Mouse (Mus musculus): ENCODE results near the gene Iqgap2. TPM values are rescaled to one million over a fixed set of nuclear protein-coding genes. Genes with fewer than 3 reads are reported as not detected.

The Iqgap2 gene
- polyA plus RNA-seq, 1 experiment, result 15.5 TPM

GRCm38 (mm10) chr13:95800925-95801324 is 90.8 kb downstream of the Iqgap2 start:
- TF ChIP-seq POLR2A (IDR thresholded peaks at IDR 0.05; ENCODE audit: borderline replicate concordance, control insufficient read depth, low read depth, low read length) (no peak), CTCF (IDR thresholded peaks at IDR 0.05; ENCODE audit: control insufficient read depth, insufficient read depth, low read length) (no peak)
- no peak overlapping the region for H3K27ac ChIP-seq (ENCODE audit: control insufficient read depth, insufficient read depth, low read depth, low read length, poor library complexity)
- 85% methylated on average over 9 of the region's 9 CpGs for WGBS
- H3K4me1 ChIP-seq (ENCODE audit: control insufficient read depth, insufficient read depth, low read length), result no peaks in the 10 kb centered on the region; the same call in 1 of the 2 replicates
- H3K4me3 ChIP-seq (replicated peaks; ENCODE audit: control insufficient read depth, low read depth, low read length), result no peak overlapping the region

GRCm38 (mm10) chr13:95799322-95799721 is 92.4 kb downstream of the Iqgap2 start:
- H3K4me1 ChIP-seq (ENCODE audit: control insufficient read depth, insufficient read depth, low read length), result no peaks in the 10 kb centered on the region
- H3K4me3 ChIP-seq (replicated peaks; ENCODE audit: control insufficient read depth, low read depth, low read length), result no peak overlapping the region
- H3K27ac ChIP-seq (ENCODE audit: control insufficient read depth, insufficient read depth, low read depth, low read length, poor library complexity), result no peak overlapping the region
- 47% methylated on average over 4 of the region's 4 CpGs for WGBS
- TF ChIP-seq CTCF (IDR thresholded peaks at IDR 0.05; ENCODE audit: control insufficient read depth, insufficient read depth, low read length) (no peak), POLR2A (IDR thresholded peaks at IDR 0.05; ENCODE audit: borderline replicate concordance, control insufficient read depth, low read depth, low read length) (no peak)

GRCm38 (mm10) chr13:95798721-95799120 is 93.0 kb downstream of the Iqgap2 start:
- WGBS, result 64% methylated on average over 6 of the region's 6 CpGs
- H3K4me1 ChIP-seq (ENCODE audit: control insufficient read depth, insufficient read depth, low read length), result no peaks in the 10 kb centered on the region; the same call in 1 of the 2 replicates
- no peak overlapping the region for H3K27ac ChIP-seq (ENCODE audit: control insufficient read depth, insufficient read depth, low read depth, low read length, poor library complexity)
- no peak overlapping the region for H3K4me3 ChIP-seq (replicated peaks; ENCODE audit: control insufficient read depth, low read depth, low read length)
- TF ChIP-seq CTCF (IDR thresholded peaks at IDR 0.05; ENCODE audit: control insufficient read depth, insufficient read depth, low read length), result no peak
- no peak for TF ChIP-seq POLR2A (IDR thresholded peaks at IDR 0.05; ENCODE audit: borderline replicate concordance, control insufficient read depth, low read depth, low read length)

- H3K4me1 ChIP-seq (ENCODE audit: control insufficient read depth, insufficient read depth, low read length), result no peaks in the 10 kb centered on the region; the same call in 1 of the 2 replicates
- H3K27ac ChIP-seq (ENCODE audit: control insufficient read depth, insufficient read depth, low read depth, low read length, poor library complexity), result no peak overlapping the region
- TF ChIP-seq CTCF (IDR thresholded peaks at IDR 0.05; ENCODE audit: control insufficient read depth, insufficient read depth, low read length), result no peak
- H3K4me3 ChIP-seq (replicated peaks; ENCODE audit: control insufficient read depth, low read depth, low read length), result no peak overlapping the region
- WGBS, result 47% methylated on average over 2 of the region's 2 CpGs
Observed at GRCm38 (mm10) chr13:95797530-95797929, 94.2 kb downstream of the Iqgap2 start.

- Histone ChIP-seq H3K4me1 (ENCODE audit: control insufficient read depth, insufficient read depth, low read length) (no peaks in the 10 kb centered on the region; the same call in 1 of the 2 replicates), H3K4me3 (replicated peaks; ENCODE audit: control insufficient read depth, low read depth, low read length) (no peak overlapping the region), H3K27ac (ENCODE audit: control insufficient read depth, insufficient read depth, low read depth, low read length, poor library complexity) (no peak overlapping the region)
- no peak for TF ChIP-seq CTCF (IDR thresholded peaks at IDR 0.05; ENCODE audit: control insufficient read depth, insufficient read depth, low read length)
- TF ChIP-seq POLR2A (IDR thresholded peaks at IDR 0.05; ENCODE audit: borderline replicate concordance, control insufficient read depth, low read depth, low read length), result no peak
- 82% methylated on average over 8 of the region's 8 CpGs for WGBS
Observed at GRCm38 (mm10) chr13:95794346-95794745, 97.4 kb downstream of the Iqgap2 start.

GRCm38 (mm10) chr13:95790883-95791282 is 100.8 kb downstream of the Iqgap2 start:
- TF ChIP-seq CTCF (IDR thresholded peaks at IDR 0.05; ENCODE audit: control insufficient read depth, insufficient read depth, low read length), result no peak
- no peak for TF ChIP-seq POLR2A (IDR thresholded peaks at IDR 0.05; ENCODE audit: borderline replicate concordance, control insufficient read depth, low read depth, low read length)
- 10% methylated on average over 6 of the region's 6 CpGs for WGBS
- Histone ChIP-seq H3K4me3 (replicated peaks; ENCODE audit: control insufficient read depth, low read depth, low read length) (no peak overlapping the region), H3K4me1 (ENCODE audit: control insufficient read depth, insufficient read depth, low read length) (no peaks in the 10 kb centered on the region; the same call in 1 of the 2 replicates), H3K27ac (ENCODE audit: control insufficient read depth, insufficient read depth, low read depth, low read length, poor library complexity) (no peak overlapping the region)

- 15% methylated on average over 10 of the region's 10 CpGs for WGBS
- H3K4me1 ChIP-seq (ENCODE audit: control insufficient read depth, insufficient read depth, low read length), result no peaks in the 10 kb centered on the region; the same call in 1 of the 2 replicates
- no peak overlapping the region for H3K27ac ChIP-seq (ENCODE audit: control insufficient read depth, insufficient read depth, low read depth, low read length, poor library complexity)
- no peak for TF ChIP-seq POLR2A (IDR thresholded peaks at IDR 0.05; ENCODE audit: borderline replicate concordance, control insufficient read depth, low read depth, low read length)
- TF ChIP-seq CTCF (IDR thresholded peaks at IDR 0.05; ENCODE audit: control insufficient read depth, insufficient read depth, low read length), result no peak
- no peak overlapping the region for H3K4me3 ChIP-seq (replicated peaks; ENCODE audit: control insufficient read depth, low read depth, low read length)
Observed at GRCm38 (mm10) chr13:95788631-95789376, 102.9 kb downstream of the Iqgap2 start.

- no peaks in the 10 kb centered on the region; the same call in none of the 2 replicates for H3K4me1 ChIP-seq (ENCODE audit: control insufficient read depth, insufficient read depth, low read length)
- H3K4me3 ChIP-seq (replicated peaks; ENCODE audit: control insufficient read depth, low read depth, low read length), result no peak overlapping the region
- TF ChIP-seq POLR2A (IDR thresholded peaks at IDR 0.05; ENCODE audit: borderline replicate concordance, control insufficient read depth, low read depth, low read length), result no peak
- no peak for TF ChIP-seq CTCF (IDR thresholded peaks at IDR 0.05; ENCODE audit: control insufficient read depth, insufficient read depth, low read length)
- H3K27ac ChIP-seq (ENCODE audit: control insufficient read depth, insufficient read depth, low read depth, low read length, poor library complexity), result no peak overlapping the region
- WGBS, result 51% methylated on average over 2 of the region's 2 CpGs
Observed at GRCm38 (mm10) chr13:95782969-95783332, 108.8 kb downstream of the Iqgap2 start.

Measured in bone marrow, adult 2 months (tissue).